Mouse (Mus musculus): ENCODE measurements at regions not wholly inside any gene's neighbourhood (a gene's known extent, or its start where the extent isn't known, plus 50 kb on each side); places are given as distances from the start of the nearest gene placed in this dataset.

- TF ChIP-seq CTCF (conservative IDR thresholded peaks at IDR 0.05; ENCODE audit: low read length) (peak; percentile 42), POU5F1 (IDR thresholded peaks at IDR 0.05; ENCODE audit: borderline replicate concordance, low read length) (no peak)
Measured at GRCm38 (mm10) chr2:171348156-171348555, 616.5 kb downstream of the Dok5 start.
